Mouse (Mus musculus): Measurements from ENCODE around the gene Lmnb2. TPM values are rescaled to one million over a fixed set of nuclear protein-coding genes. Genes with fewer than 3 reads are reported as not detected.

The Lmnb2 gene
- polyA plus RNA-seq, 1 experiment from 2014 or later, result 41.0 TPM

DNA sequence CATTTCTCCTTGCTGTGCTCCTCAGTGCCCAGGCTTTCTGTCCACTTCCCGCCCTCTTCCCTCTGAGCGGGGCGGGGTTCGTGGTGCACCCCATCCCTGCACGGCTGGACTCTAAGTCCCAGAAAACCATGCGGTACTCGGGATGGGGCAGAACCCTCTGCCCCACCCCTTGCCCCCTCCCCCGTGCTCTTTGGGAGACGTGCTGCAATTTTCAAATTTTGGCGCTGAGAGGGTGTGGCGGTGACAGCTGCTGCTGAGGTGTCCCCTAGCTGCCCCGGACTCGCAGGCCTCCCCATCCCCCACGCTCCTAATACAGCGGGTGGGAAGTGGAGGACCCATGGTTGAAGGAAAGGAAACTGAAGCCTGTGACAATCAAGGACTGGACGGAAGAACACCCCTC is 3.9 kb upstream of the Lmnb2 start:
- ATAC-seq, result 0 out of 2 replicates have a peak, but pooled peaks have one; percentile 27
- H3K27ac ChIP-seq (ENCODE audit: low read length), result peak overlapping the region; percentile 19; the same call in 1 of the 2 replicates
- no peaks in the 10 kb centered on the region for H3K27me3 ChIP-seq (replicated peaks; ENCODE audit: control insufficient read depth, insufficient read depth, low read length)

DNA sequence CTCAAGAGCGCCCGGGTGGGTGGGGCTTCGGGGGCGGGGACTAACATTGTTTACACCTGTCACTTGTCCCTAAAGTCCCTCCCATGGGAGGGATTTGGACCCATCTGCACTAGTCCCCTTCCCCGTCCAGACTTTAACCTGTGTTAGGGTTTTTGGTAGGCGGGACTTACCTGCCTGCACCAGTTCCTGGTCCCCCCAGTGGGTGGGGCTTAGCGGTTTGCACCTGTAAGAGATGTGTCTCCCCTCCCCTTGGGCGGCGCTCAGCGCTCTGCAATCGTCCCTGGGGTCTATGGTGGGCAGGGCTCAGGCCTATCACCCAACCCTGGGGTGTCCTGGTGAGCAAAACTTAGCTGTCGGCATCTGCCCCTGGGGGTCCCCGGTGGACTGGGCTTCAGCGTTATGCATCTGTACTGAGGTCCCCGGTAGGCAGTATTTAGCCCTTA is 688 bp downstream of the Lmnb2 start:
- H3K27ac ChIP-seq (ENCODE audit: low read length), result peak overlapping the region; percentile 84
- no peaks in the 10 kb centered on the region for H3K27me3 ChIP-seq (replicated peaks; ENCODE audit: control insufficient read depth, insufficient read depth, low read length)
- H3K4me2 ChIP-seq (ENCODE audit: low read depth, low read length), result peak overlapping the region; percentile 97
- ATAC-seq, result peak; percentile 60
- H3K9me3 ChIP-seq (ENCODE audit: control insufficient read depth, low read length), result no peaks in the 10 kb centered on the region
- H3K36me3 ChIP-seq (ENCODE audit: control insufficient read depth, insufficient read depth, low read length), result 0 out of 2 replicates have a peak, but pooled peaks cover 5% of the 10 kb centered on the region
- under 1% methylated on average over 15 of the region's 15 CpGs for WGBS
- H3K4me3 ChIP-seq (ENCODE audit: low read length), result peak overlapping the region; percentile 94
- peak overlapping the region; percentile 95 for H3K9ac ChIP-seq (ENCODE audit: low read depth, low read length)
- H3K4me1 ChIP-seq (ENCODE audit: control insufficient read depth, insufficient read depth, low read length), result peaks cover 37% of the 10 kb centered on the region

More for the DNA sequence above, 3.9 kb upstream of the Lmnb2 start:
- H3K4me1 ChIP-seq (ENCODE audit: control insufficient read depth, insufficient read depth, low read length), result peaks cover 11% of the 10 kb centered on the region; the same call in 1 of the 2 replicates
- 9% methylated on average over 16 of the region's 16 CpGs for WGBS
- H3K36me3 ChIP-seq (ENCODE audit: control insufficient read depth, insufficient read depth, low read length), result no peaks in the 10 kb centered on the region
- peak overlapping the region; percentile 38 for H3K4me3 ChIP-seq (ENCODE audit: low read length)
- no peaks in the 10 kb centered on the region for H3K9me3 ChIP-seq (ENCODE audit: control insufficient read depth, low read length)
- peak overlapping the region; percentile 55 for H3K4me2 ChIP-seq (ENCODE audit: low read depth, low read length)
- peak overlapping the region; percentile 60 for H3K9ac ChIP-seq (ENCODE audit: low read depth, low read length)

DNA sequence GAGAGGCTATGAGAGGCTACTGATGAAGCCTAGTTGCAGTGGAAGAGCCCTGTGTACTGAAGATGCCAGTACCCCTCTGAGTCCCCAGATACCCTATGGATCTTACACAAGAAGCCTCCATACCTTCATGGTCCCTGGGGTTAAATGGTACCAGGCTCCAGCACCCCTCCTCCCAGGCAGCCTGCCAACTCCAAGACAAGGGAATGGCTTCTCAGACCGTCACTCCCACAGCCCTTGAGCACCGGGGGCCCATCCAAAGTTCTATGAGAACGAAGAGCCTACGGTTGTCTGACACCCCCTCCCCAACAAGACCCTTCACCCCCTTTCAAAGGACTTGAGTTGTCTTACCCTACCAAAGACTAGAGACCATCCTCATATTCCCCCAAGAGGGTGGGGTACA is 2.3 kb downstream of the Lmnb2 start:
- no peak for ATAC-seq
- H3K27me3 ChIP-seq (replicated peaks; ENCODE audit: control insufficient read depth, insufficient read depth, low read length), result no peaks in the 10 kb centered on the region
- WGBS, result 85% methylated on average over 4 of the region's 4 CpGs
- peaks cover 31% of the 10 kb centered on the region for H3K4me1 ChIP-seq (ENCODE audit: control insufficient read depth, insufficient read depth, low read length)
- no peaks in the 10 kb centered on the region for H3K9me3 ChIP-seq (ENCODE audit: control insufficient read depth, low read length)
- H3K36me3 ChIP-seq (ENCODE audit: control insufficient read depth, insufficient read depth, low read length), result 0 out of 2 replicates have a peak, but pooled peaks cover 5% of the 10 kb centered on the region
- H3K9ac ChIP-seq (ENCODE audit: low read depth, low read length), result no peak overlapping the region
- no peak overlapping the region for H3K4me3 ChIP-seq (ENCODE audit: low read length)
- no peak overlapping the region for H3K4me2 ChIP-seq (ENCODE audit: low read depth, low read length)
- H3K27ac ChIP-seq (ENCODE audit: low read length), result no peak overlapping the region

DNA sequence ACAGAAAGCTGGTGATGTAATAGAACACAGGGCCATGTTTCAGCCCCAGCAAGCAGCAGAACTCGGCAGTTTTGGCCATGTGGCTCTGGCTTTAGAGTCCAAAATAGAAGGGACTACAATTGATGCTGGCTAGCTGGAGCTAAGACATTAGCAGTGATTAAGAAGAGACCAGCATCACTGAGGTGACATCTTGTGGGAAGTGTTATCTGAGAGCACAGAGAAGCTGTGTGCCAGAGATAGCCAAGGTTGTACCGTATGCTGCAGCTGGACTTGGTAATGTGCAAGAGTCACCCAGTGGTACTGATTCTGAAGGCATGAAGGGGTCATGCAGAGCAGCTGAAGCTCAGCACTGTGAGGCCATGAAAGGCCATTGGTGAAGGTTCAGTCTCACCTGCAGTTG is 2.8 kb downstream of the Lmnb2 start:
- Histone ChIP-seq H3K4me2 (ENCODE audit: low read depth, low read length) (no peak overlapping the region), H3K9me3 (ENCODE audit: control insufficient read depth, low read length) (no peaks in the 10 kb centered on the region), H3K9ac (ENCODE audit: low read depth, low read length) (no peak overlapping the region), H3K27me3 (replicated peaks; ENCODE audit: control insufficient read depth, insufficient read depth, low read length) (no peaks in the 10 kb centered on the region), H3K4me3 (ENCODE audit: low read length) (no peak overlapping the region), H3K4me1 (ENCODE audit: control insufficient read depth, insufficient read depth, low read length) (peaks cover 31% of the 10 kb centered on the region), H3K27ac (ENCODE audit: low read length) (no peak overlapping the region), H3K36me3 (ENCODE audit: control insufficient read depth, insufficient read depth, low read length) (0 out of 2 replicates have a peak, but pooled peaks cover 5% of the 10 kb centered on the region)
- no peak for ATAC-seq
- 73% methylated on average over 2 of the region's 2 CpGs for WGBS

DNA sequence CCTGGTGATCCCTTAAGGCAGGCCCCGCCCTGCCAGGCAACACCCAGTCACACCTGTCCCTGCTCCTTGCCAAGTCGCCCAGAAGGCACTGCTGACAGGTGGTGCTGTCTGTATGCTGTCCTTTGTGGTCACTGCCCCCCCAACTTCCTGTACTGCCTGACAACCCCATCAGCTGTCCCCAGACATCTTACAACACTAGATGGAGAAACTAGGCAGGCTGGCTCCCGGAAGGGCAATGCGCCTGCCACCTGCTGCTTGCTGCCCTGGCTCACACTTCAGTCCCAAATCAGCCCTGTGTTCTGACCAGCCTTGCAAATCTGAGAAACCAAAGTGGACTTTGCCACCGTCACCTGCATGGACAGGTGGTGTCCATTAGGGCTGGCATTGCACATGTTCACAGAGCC is 3.8 kb downstream of the Lmnb2 start:
- no peak overlapping the region for H3K9ac ChIP-seq (ENCODE audit: low read depth, low read length)
- H3K27ac ChIP-seq (ENCODE audit: low read length), result peak overlapping the region; percentile 63
- no peaks in the 10 kb centered on the region for H3K27me3 ChIP-seq (replicated peaks; ENCODE audit: control insufficient read depth, insufficient read depth, low read length)
- peak; percentile 54 for ATAC-seq
- H3K9me3 ChIP-seq (ENCODE audit: control insufficient read depth, low read length), result no peaks in the 10 kb centered on the region
- H3K4me3 ChIP-seq (ENCODE audit: low read length), result no peak overlapping the region
- peaks cover 31% of the 10 kb centered on the region for H3K4me1 ChIP-seq (ENCODE audit: control insufficient read depth, insufficient read depth, low read length)
- no peak overlapping the region for H3K4me2 ChIP-seq (ENCODE audit: low read depth, low read length)
- H3K36me3 ChIP-seq (ENCODE audit: control insufficient read depth, insufficient read depth, low read length), result peaks cover 9% of the 10 kb centered on the region; the same call in 1 of the 2 replicates
- WGBS, result 73% methylated on average over 5 of the region's 5 CpGs

DNA sequence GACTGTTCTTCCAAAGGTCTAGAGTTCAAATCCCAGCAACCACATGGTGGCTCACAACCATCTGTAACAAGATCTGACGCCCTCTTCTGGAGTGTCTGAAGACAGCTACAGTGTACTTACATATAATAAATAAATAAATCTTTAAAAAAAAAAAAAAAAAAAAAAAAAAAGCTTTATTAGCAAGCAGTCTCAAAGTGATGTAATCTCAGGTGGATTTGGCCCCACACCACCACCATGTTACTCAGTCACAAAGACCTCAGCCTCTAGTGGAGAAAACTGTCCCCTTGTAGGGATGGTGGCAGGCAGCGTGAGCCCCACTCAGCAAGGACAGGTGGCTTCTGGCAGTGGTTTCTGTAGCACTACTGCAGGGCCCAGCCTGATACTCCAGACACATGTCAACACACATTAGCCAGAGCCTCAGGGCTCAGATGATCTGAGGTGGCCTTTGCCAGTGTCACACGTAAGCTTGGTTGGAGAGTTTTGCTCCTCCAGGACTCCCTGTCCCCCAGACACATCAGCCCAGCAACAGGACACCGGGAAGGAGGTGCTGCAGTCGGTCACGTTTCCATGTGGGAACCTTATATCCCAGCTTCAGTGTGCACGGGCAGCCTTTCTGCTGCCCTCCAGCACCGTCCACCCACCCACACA is 4.6 kb downstream of the Lmnb2 start:
- Histone ChIP-seq H3K4me1 (ENCODE audit: control insufficient read depth, insufficient read depth, low read length) (peaks cover 31% of the 10 kb centered on the region), H3K27ac (ENCODE audit: low read length) (peak overlapping the region; percentile 63), H3K4me2 (ENCODE audit: low read depth, low read length) (no peak overlapping the region)

DNA sequence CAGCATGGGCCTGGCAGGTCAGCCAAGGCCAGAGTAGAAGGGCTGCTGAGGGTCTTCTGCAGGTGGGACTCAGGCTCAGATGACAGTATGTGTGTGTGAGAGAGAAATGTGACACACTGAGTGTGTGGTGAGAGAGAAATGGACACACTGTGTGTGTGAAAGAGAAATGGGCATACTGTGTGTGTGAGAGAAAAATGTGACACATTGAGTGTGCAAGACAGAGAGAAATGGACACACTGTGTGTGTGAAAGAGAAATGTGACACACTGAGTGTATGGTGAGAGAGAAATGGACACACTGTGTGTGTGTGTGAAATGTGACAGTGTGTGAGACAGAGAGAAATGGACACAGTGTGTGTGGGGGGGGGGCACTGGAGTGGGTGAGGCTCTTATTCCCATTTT is 6.2 kb downstream of the Lmnb2 start:
- Histone ChIP-seq H3K4me1 (ENCODE audit: control insufficient read depth, insufficient read depth, low read length) (peaks cover 25% of the 10 kb centered on the region), H3K36me3 (ENCODE audit: control insufficient read depth, insufficient read depth, low read length) (peaks cover 23% of the 10 kb centered on the region; the same call in 1 of the 2 replicates), H3K9ac (ENCODE audit: low read depth, low read length) (no peak overlapping the region), H3K27ac (ENCODE audit: low read length) (no peak overlapping the region), H3K4me2 (ENCODE audit: low read depth, low read length) (no peak overlapping the region), H3K27me3 (replicated peaks; ENCODE audit: control insufficient read depth, insufficient read depth, low read length) (no peaks in the 10 kb centered on the region), H3K9me3 (ENCODE audit: control insufficient read depth, low read length) (no peaks in the 10 kb centered on the region), H3K4me3 (ENCODE audit: low read length) (no peak overlapping the region)
- no peak for ATAC-seq

More for the DNA sequence above, 4.6 kb downstream of the Lmnb2 start:
- 89% methylated on average over 7 of the region's 8 CpGs for WGBS
- H3K36me3 ChIP-seq (ENCODE audit: control insufficient read depth, insufficient read depth, low read length), result peaks cover 16% of the 10 kb centered on the region; the same call in 1 of the 2 replicates
- no peaks in the 10 kb centered on the region for H3K27me3 ChIP-seq (replicated peaks; ENCODE audit: control insufficient read depth, insufficient read depth, low read length)
- no peaks in the 10 kb centered on the region for H3K9me3 ChIP-seq (ENCODE audit: control insufficient read depth, low read length)
- H3K9ac ChIP-seq (ENCODE audit: low read depth, low read length), result 0 out of 2 replicates have a peak overlapping the region, but pooled peaks have one; percentile 29
- no peak overlapping the region for H3K4me3 ChIP-seq (ENCODE audit: low read length)
- no peak for ATAC-seq

DNA sequence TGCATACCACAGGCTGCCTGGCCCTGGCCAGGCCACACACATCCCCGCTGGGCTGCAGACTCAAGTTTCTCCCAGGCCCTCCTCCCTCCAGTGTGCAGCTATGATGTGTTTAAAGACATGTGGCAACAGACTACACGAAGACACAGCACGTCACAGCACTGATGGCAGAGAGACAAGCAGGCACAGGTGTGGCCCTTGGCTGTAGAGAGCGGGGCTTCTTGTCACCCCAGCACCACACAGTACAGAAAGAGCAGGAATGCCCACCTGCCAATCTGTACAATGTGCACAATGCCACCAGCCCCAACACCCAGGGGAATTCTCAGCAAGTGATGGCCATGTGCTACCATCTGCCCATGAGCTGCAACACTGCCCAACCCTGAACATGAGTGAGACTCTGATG is 6.7 kb downstream of the Lmnb2 start:
- Histone ChIP-seq H3K36me3 (ENCODE audit: control insufficient read depth, insufficient read depth, low read length) (peaks cover 24% of the 10 kb centered on the region), H3K4me3 (ENCODE audit: low read length) (no peak overlapping the region), H3K4me1 (ENCODE audit: control insufficient read depth, insufficient read depth, low read length) (peaks cover 21% of the 10 kb centered on the region), H3K27me3 (replicated peaks; ENCODE audit: control insufficient read depth, insufficient read depth, low read length) (no peaks in the 10 kb centered on the region), H3K27ac (ENCODE audit: low read length) (no peak overlapping the region), H3K9ac (ENCODE audit: low read depth, low read length) (no peak overlapping the region), H3K9me3 (ENCODE audit: control insufficient read depth, low read length) (no peaks in the 10 kb centered on the region), H3K4me2 (ENCODE audit: low read depth, low read length) (no peak overlapping the region)
- ATAC-seq, result no peak
- WGBS, result 93% methylated on average over 4 of the region's 4 CpGs

DNA sequence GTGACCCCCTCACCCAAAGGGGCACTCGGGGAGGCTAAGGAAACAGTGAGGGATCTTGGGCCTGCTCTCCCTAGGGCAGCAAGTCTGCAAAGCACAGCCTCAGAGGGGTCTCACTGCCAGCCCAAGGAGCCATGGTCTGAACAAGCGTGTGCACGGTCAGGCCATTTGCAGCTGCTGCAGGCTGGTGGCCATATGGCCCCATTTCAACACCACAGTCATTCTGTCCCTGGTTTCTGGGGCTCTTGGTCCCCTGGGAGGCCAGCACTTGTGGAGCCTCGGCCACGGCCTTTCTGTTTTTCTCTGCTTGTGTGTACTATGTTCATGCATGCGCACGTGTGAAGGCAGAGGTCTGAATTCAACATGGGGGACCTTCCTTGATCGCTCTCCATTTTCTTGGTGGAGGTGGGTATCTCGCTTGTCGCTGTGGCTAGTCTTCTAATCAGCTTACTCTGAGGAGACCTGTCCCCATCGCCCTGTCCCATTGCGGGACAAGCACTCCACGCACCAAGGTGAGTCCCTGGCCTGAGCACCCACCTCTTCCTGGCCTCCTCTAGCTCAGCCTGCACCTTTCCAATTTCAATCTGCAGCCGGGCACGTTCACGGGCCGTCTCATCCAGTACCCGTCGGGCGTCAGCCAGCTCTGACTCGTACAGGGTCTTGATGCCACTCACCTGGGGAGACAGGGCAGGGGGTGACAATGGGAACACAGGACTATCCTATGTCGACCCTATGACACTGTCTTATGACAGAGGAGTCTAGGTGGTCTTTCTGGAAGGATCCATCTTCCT is 8.5 kb downstream of the Lmnb2 start:
- peaks cover 11% of the 10 kb centered on the region for H3K4me1 ChIP-seq (ENCODE audit: control insufficient read depth, insufficient read depth, low read length)
- no peaks in the 10 kb centered on the region for H3K9me3 ChIP-seq (ENCODE audit: control insufficient read depth, low read length)
- H3K4me2 ChIP-seq (ENCODE audit: low read depth, low read length), result no peak overlapping the region
- WGBS, result 93% methylated on average over 22 of the region's 22 CpGs
- H3K27me3 ChIP-seq (replicated peaks; ENCODE audit: control insufficient read depth, insufficient read depth, low read length), result no peaks in the 10 kb centered on the region
- peaks cover 32% of the 10 kb centered on the region for H3K36me3 ChIP-seq (ENCODE audit: control insufficient read depth, insufficient read depth, low read length)
- H3K9ac ChIP-seq (ENCODE audit: low read depth, low read length), result no peak overlapping the region
- no peak overlapping the region for H3K27ac ChIP-seq (ENCODE audit: low read length)
- ATAC-seq, result no peak
- no peak overlapping the region for H3K4me3 ChIP-seq (ENCODE audit: low read length)
